Mouse (Mus musculus) WW6 (cell line): ENCODE results near the gene Kalrn.

ENCODE experiments used
- DNase-seq: peaks from one replicate; pipeline ENCODE4 v3.0.0-alpha.2; 2013; ENCODE audit warnings: low read depth, low spot score

The Kalrn gene

DNA sequence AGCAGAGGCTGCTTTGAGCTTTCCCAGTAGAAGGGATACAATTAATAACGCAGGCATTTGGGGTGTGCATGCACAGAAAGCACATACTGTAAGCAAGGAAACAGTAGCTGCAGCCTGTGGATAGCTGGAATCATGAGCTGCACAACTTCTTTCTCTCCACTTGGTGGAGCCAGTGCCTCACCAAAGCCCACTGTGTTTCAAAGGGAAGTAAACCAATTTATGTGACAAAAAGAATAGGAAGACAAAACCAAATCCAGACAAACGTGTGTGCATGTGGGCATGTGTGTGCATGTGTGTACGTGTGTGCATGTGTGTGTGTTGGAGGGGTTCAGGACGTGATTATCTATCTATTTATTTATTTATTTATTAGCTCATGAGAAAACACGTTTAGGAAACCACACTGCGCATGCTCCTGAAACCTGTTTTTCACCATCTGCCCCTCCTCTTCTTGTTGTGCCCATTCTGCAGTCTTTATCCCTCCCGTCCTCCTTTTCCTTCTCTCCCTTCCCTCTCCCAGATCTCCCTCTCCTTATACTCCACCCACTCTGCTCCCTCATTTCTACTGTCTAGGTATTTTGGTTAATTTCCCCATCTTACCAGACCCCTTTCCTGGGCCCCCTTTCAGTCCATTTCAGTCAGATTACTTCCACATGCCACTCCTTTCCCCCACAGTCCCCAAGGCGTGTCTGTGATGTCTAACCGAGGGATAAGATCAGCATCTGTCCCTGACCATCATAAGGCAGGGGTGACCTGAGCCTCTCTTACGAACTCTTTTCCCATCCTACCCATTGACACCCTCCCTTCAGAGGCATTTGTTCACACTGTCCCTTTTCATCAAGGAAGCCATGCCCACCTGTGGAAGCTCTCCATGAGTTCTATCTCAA lies 380.1 kb downstream of the Kalrn start:
- no peak for DNase-seq

DNA sequence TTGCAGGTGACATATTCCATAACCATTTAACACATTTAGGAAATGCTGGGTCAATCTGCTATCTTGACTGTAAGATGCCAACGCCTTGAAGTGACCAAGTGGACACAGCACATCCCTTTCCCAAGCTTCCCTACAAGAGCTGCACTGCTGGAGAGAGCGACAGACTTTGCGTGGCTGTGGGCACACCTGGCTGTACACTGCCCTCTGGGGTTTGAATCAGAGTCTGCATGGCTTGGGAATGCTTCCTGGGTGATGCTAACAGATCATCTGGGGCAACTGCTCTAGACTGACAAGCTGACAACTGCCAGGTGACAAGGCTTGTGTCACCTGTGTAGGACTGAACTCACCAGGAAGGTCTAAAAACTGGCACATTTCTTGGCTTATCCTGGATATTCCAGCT lies 388.6 kb downstream of the Kalrn start:
- DNase-seq: no peak

GRCm38 (mm10) chr16:34183186-34183585 lies 390.1 kb downstream of the Kalrn start:
- DNase-seq: no peak

- DNase-seq: peak; percentile 42
Observed at GRCm38 (mm10) chr16:34175625-34176024, 397.7 kb downstream of the Kalrn start.

DNA sequence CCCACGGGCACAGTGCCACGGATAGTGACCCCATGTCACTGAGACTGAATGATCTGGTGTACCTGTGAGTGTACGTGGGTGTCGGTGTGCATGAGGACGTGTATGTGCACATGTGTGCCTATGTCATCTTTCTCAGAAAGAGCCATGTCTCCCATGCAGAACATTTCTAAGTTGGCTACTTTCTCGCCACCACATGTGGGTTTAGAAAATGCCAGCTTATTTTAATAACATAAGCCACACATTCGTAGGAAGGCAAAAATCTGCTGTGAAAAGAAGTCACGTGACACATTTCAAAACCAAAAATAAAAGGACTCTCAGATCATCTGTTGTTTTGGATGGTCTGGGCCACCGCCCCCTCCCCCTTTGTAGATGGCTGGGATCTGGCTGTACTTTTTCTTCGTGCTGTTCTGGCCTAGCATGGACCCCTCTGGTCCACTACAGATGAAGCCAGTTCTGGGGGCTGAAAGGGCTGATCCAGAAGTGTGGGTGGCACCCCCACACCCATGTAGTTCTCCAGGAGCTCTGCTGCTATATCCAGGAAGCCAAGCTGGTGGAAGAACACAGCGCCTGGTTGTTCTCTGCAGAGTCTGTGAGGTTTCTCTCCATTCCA lies 400.7 kb downstream of the Kalrn start:
- DNase-seq: no peak

- DNase-seq: no peak
Observed at GRCm38 (mm10) chr16:34167042-34167441, 406.3 kb downstream of the Kalrn start.

DNA sequence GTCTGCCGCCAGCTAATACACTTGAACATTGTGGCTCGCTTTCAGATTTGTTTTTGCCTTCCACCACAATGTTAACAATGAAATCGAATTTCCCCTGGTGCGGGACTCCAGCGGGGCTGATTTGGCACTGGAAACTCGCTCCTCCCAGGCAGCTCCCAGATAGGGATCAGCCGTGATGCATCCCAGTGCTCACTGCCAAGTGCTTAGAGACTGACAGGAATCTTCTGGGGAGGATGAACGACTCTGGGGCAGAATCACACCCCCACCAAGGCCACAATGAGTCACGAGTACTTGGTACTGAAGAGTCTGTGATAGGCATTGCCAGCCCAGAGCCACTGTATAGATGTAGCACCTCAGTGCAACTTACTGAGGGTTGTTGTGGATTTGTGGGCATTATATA lies 410.2 kb downstream of the Kalrn start:
- DNase-seq: no peak

GRCm38 (mm10) chr16:34159576-34159975 lies 413.8 kb downstream of the Kalrn start:
- no peak for DNase-seq

DNA sequence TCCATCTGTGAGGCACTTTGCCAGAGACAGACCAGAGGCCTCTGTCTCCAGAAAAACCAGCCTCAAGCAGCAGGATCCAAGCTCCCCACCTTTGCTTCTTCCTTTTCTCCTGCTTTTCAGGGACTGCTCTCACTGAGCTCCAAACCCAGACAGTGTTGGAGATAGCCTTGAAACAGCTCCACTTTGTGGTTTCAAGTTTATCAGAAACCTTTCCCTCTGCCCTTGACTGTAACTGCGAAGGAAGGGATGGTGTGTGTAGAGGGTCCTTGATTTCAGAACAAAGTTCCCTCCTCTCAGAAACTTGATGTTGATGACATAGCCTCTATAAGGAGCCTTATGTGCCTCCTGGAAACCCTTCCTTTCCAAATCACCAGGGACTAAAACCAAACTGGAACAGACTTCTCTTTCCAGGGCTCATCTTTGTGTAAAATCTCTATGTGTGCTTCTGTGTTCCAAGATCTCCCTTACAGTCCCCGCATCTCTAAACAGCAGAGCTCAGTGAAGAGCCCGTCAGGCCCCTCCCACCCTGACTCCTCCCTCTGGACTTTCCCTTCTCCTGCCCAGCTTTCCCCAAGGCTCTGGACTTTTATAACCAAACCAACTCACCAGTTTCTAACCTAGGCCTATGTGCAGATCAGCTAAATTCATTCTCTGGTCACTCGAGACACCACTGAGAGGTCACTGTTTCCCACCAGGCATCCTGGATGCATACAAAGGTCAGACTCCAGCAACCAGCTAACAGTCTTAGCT lies 415.8 kb downstream of the Kalrn start:
- no peak for DNase-seq

- no peak for DNase-seq
Observed at GRCm38 (mm10) chr16:34155696-34156095, 417.6 kb downstream of the Kalrn start.

- DNase-seq: no peak
Observed at GRCm38 (mm10) chr16:34154903-34155302, 418.4 kb downstream of the Kalrn start.

- no peak for DNase-seq
Observed at GRCm38 (mm10) chr16:34151528-34152071, 421.7 kb downstream of the Kalrn start.

DNA sequence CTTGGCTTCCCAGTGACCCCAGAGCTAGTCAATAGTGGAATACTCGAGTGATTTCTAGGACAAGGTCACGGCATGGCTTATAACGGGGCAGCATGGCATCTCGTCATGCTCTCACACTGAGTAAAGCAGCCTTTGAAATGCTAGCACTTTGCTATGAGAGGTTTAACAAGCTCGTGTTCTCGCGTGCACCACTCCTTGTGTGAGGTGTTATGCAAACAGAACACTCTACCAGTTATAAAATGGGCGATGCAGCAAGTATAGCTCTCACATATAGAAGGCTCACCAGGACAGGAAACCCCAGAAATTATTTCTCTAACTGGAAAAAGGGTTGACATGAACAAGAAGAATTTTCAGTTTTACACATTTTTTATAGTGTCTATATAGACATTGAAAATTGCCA lies 431.7 kb downstream of the Kalrn start:
- no peak for DNase-seq

- DNase-seq: no peak
Observed at GRCm38 (mm10) chr16:34135074-34135473, 438.3 kb downstream of the Kalrn start.

- DNase-seq: no peak
Observed at GRCm38 (mm10) chr16:34134628-34135027, 438.7 kb downstream of the Kalrn start.

- no peak for DNase-seq
Observed at GRCm38 (mm10) chr16:34125595-34125994, 447.7 kb downstream of the Kalrn start.

DNA sequence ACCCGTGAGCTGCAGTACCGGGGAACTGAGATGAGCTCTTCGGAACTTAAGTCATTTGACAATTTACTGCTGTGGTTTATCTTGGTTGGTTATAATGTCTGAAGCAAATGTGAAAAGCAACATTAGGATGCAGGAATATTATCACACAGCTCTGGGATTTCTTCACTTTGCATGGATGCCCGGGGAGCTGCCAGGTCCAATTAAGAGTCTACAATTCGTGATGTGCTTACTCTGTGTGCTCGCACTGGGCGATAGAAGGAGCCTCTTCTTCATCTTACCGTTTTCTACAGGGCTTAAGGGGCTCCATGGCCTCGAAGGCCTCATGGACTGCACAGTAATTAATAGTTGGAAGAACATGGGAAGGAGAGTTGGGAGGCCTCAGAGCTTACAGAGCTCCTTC lies 450.8 kb downstream of the Kalrn start:
- no peak for DNase-seq

GRCm38 (mm10) chr16:34121288-34121687 lies 452.0 kb downstream of the Kalrn start:
- no peak for DNase-seq

GRCm38 (mm10) chr16:34120801-34121201 lies 452.5 kb downstream of the Kalrn start:
- DNase-seq: no peak

- DNase-seq: no peak
Observed at GRCm38 (mm10) chr16:34119844-34120243, 453.5 kb downstream of the Kalrn start.

GRCm38 (mm10) chr16:34119370-34119769 lies 454.0 kb downstream of the Kalrn start:
- no peak for DNase-seq

DNA sequence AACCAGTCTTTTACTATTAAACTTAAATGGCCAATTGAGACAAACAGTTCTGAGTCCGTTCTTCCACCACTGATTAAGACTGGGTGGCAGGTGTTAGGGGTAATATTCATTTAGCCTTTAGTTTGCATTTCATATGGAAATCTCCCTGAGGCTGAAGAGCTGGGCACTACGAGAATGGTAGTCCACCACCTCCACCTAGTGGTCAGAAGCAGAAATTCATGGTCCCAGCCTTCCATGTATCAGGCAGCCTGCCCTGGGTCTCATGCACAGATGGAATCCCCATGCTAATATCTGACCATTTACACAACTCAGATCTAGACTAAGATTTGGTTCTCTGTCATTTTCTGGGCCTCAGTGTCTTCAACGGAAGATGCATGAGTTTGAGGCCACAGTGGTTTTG lies 458.7 kb downstream of the Kalrn start:
- no peak for DNase-seq
